Mouse (Mus musculus) fat pad, adult 2 months (tissue): ENCODE results near the gene Olfr532.
"Not testable (repeated sequence)": the region's sequence is repeated elsewhere in the genome, so short reads cannot be mapped to it uniquely, and the experiment has no call there.

ENCODE experiments used
- DNase-seq: peaks from one replicate; pipeline ENCODE4 v3.0.0-alpha.2; 2011; ENCODE audit warnings: low read depth, low spot score; ENCODE audit errors: extremely low read depth

Gene Olfr532

DNA sequence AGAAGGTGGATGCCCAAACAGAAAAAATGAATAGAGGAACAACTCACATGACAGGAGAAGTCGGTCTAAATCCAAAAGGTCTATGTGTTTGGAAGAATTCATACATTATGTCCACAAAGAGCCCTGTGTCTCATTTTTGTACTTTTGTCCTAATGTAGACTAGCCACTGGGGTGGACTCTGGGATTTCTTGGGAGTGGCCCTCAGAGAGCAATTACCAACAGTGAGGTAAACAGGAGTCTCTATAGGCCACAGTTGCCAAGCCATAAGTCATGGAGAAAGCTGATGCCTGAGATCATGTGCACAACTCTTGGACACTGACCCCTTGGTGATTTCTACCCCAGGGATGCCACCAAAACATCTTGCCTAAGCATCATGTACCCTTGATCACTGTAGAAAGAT, at the start of gene Olfr532:
Olfr532 (minus strand) TSS at position 101 of the 400 bp plus-strand sequence.
- DNase-seq, result no peak

DNA sequence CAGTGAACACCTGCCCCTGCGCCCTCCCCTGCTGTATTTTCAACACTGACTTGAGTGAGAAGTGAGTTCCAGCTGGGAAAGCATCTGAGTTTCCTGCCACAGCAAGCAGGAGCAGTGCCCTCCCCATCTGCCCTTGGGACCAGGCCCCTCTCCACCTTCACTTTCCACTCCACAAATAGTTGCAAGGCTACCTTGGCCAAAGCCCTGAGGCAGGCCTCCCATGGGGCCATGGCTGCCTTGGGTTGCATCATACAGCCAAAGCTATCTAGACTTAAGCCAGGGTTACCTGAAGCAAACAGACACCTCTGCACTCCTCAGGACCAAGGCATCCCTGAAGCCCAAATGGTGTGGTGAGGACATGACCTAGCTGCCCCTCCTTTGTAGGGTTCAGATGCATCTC, 41.6 kb upstream of the Olfr532 start, which contains the start of gene Olfr533:
Olfr533 (plus strand) TSS at position 301 of the 400 bp plus-strand sequence.
- DNase-seq, result not testable (repeated sequence)

DNA sequence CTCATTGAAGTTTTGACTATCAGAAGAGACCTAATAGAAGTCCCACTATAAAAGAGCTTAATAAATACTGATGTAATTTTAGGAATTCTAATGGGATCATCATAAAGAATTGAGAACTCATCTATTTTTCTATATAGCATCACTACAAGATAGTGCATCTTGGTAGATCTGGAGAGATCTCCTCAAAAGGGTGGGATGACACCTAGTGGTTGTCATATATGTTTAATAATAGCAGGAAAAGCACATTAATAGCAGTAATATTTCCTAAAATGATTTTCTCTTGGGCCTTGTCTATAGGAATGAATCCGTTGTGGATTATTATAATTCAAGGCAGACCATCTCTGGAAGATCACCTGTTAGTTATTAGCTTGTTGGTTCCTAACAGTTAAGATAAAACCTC, 21.7 kb upstream of the Olfr532 start:
- no peak for DNase-seq

DNA sequence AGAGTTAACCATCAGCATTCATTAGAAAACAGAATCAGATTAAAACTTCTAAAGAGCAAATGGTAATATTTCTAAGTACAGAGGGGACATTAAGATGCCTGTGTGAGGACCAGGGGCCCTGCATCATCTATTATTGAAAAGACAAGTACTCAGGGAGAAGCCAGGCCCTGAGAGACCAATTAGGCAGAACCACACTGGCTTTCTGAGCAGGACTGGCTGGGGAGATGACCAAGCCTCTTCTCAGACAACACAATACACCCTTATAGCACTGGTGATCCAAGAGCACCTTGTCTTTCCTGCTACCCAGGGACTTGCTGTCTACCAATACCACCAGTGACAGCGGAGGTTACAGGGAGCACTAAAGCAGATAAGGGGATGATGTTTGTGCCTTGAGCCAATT, 18.6 kb downstream of the Olfr532 start, which contains the start of gene Olfr531:
Olfr531 (minus strand) TSS at position 101 of the 400 bp plus-strand sequence.
- no peak for DNase-seq

DNA sequence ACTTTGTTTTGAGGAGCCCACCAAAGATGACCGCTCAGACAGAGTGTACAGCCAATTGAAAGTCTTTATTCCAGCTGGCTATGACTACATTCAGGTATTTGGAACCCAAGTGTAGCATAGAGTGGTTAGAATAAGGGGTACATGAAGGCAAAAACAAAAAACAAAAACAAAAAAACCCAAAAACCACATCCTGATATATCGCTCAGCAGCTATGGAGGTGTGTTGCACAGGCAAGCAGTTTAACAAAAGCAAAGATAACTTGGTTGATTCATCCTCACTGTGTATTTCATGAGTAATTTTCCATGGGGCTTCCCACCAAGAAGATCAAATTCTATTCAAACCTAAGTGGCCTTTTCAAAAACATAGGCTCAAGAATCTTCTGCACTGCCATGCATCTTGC, 44.5 kb downstream of the Olfr532 start:
- no peak for DNase-seq

- no peak for DNase-seq
Observed at GRCm38 (mm10) chr7:140376231-140376630, 45.2 kb downstream of the Olfr532 start, which contains the start of gene Olfr530. Gene Olfr530, minus strand, starts transcription at chr7:140376331.

DNA sequence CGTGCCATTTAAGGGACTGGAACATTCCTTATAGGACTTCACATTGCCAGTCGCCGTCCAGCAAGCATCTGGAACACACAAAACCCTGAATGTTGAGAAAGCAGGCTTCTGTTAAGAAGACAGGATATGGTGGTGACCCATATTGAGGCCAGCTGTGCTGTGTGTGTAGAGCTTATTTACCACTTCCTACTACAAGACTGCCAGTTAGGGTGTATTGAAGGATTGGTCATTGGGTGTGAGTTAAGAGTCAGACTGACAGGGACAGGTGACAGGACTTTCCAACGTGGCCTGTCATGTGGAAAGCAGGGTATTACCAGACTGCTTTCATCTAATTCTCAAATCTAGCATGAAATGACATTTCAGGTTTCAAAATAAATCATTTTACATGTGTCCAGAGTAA, 47.1 kb downstream of the Olfr532 start:
- DNase-seq, result no peak
